Mouse (Mus musculus): ENCODE data around the gene A930009A15Rik. TPM values are rescaled to one million over a fixed set of nuclear protein-coding genes. Genes with fewer than 3 reads are reported as not detected.

The A930009A15Rik gene
- polyA plus RNA-seq, 1 experiment from 2014 or later = 1.6 TPM

DNA sequence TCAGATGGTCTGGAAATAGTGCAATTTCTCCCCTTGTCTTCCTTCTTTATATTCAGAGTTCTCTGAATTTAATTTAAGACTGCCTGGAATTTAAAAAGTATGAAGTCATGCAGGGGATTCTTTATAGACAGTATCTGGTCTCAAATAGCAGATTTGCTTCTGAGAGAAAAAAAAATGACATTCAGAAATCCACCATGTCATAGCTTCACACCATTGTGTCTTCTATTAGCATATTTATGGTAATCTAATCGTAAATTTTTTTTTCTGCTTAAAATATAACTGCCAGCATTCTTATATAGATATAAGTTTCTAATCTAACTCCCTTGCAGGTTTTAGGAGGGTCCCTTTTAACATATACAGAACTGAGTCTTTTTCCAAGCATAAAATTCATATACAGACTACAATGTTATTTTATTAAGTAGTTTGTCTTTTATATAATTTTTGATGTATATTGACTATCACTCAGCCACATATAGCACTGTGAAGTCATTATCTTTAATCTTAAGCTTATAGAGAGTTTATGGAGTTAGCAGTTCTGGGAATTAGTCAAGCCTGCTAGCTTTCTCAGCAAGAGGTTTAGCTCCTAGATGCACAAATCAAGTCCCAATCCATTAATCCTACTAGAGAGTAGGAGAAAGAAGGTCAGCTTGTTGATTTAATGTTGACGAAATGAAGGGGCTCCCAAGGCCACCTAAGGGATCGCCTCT, 2.1 kb downstream of the A930009A15Rik start:
- no peaks in the 10 kb centered on the region for H3K9me3 ChIP-seq (ENCODE audit: control insufficient read depth, low read length)
- no peaks in the 10 kb centered on the region; the same call in 1 of the 2 replicates for H3K4me1 ChIP-seq (ENCODE audit: control insufficient read depth, insufficient read depth, low read depth, low read length)
- H3K4me3 ChIP-seq (ENCODE audit: low read length) = no peak overlapping the region
- no peaks in the 10 kb centered on the region for H3K27me3 ChIP-seq (replicated peaks; ENCODE audit: control insufficient read depth, insufficient read depth, low read length)
- peak overlapping the region; percentile 3 for H3K4me2 ChIP-seq (ENCODE audit: low read length)
- no peak overlapping the region for H3K9ac ChIP-seq (ENCODE audit: low read depth, low read length)
- 0 out of 2 replicates have a peak overlapping the region, but pooled peaks have one; percentile 34 for H3K27ac ChIP-seq (ENCODE audit: low read depth, low read length)
- no peak for ATAC-seq
- no peaks in the 10 kb centered on the region for H3K36me3 ChIP-seq (ENCODE audit: control insufficient read depth, insufficient read depth, low read length)
- WGBS = 24% methylated on average over 3 of the region's 3 CpGs

DNA sequence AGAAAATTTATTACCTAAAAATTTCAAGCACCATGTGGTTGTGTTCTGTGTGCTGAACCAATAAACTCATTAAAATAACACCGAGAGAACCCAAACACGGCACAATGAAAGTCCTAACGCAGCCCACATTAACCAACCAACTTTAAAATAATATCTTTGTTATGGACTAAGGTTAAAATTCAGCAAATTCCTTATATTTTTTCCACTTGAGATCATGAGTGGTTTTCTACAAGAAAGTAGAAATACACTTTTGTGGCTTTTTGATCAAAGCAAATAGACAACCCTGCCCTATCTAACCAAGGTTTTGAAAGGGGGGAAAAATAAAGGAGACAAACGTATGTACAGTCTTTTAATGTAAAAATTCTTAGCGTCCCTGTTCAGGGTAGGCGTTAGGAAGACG, 9.3 kb downstream of the A930009A15Rik start:
- ATAC-seq = no peak
- WGBS = 55% methylated on average over 7 of the region's 7 CpGs
- Histone ChIP-seq H3K36me3 (ENCODE audit: control insufficient read depth, insufficient read depth, low read length) (no peaks in the 10 kb centered on the region), H3K4me3 (ENCODE audit: low read length) (no peak overlapping the region), H3K4me2 (ENCODE audit: low read length) (no peak overlapping the region), H3K4me1 (ENCODE audit: control insufficient read depth, insufficient read depth, low read depth, low read length) (peaks cover 3% of the 10 kb centered on the region; the same call in 1 of the 2 replicates), H3K27ac (ENCODE audit: low read depth, low read length) (no peak overlapping the region), H3K9me3 (ENCODE audit: control insufficient read depth, low read length) (no peaks in the 10 kb centered on the region), H3K27me3 (replicated peaks; ENCODE audit: control insufficient read depth, insufficient read depth, low read length) (no peaks in the 10 kb centered on the region), H3K9ac (ENCODE audit: low read depth, low read length) (no peak overlapping the region)

DNA sequence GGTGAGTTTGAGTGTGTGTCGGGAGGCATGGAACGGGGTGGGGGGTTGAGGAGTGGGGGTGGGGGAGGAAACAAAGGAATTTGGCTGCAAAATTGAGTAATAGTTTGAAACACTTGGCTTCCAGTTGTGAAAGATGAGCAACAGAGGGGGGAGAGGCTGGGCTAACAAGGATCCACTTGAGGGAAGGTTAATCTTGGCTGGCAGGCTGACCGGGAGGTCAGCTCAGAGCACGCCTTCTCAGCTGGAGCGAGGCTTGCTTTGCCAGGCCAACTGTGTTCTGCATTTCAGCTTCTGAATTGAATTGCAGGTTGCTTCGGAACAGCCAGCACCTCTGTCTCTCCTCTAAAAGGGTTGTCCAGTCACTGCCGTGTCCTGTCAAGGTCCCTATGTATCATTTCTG, 9.7 kb downstream of the A930009A15Rik start:
- ATAC-seq = 0 out of 2 replicates have a peak, but pooled peaks have one; percentile 30
- Histone ChIP-seq H3K4me3 (ENCODE audit: low read length) (no peak overlapping the region), H3K4me1 (ENCODE audit: control insufficient read depth, insufficient read depth, low read depth, low read length) (peaks cover 3% of the 10 kb centered on the region; the same call in 1 of the 2 replicates), H3K9me3 (ENCODE audit: control insufficient read depth, low read length) (no peaks in the 10 kb centered on the region), H3K36me3 (ENCODE audit: control insufficient read depth, insufficient read depth, low read length) (no peaks in the 10 kb centered on the region), H3K9ac (ENCODE audit: low read depth, low read length) (no peak overlapping the region), H3K27ac (ENCODE audit: low read depth, low read length) (no peak overlapping the region), H3K27me3 (replicated peaks; ENCODE audit: control insufficient read depth, insufficient read depth, low read length) (0 out of 2 replicates have a peak, but pooled peaks cover under 1% of the 10 kb centered on the region), H3K4me2 (ENCODE audit: low read length) (no peak overlapping the region; the same call in 1 of the 2 replicates)
- 12% methylated on average over 7 of the region's 7 CpGs for WGBS

DNA sequence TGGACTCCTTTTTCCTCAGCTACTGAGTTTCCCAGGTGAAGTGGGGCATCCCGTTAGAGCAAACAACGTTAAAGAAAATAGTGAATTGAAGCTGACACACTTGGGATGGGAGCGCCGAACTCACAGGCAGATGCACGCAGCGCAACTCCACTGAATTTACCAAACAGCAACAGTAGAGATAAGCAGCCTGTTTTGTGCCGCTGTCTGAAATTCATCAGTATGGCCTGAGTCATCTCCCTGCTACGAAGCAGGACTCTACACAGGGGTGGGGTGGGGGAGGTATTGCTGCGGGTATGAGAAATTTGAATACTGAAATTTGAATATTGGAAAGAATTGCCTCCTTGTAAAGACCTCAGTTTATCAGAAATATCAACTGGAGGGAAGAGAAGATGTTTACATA, 12.2 kb downstream of the A930009A15Rik start:
- no peak overlapping the region for H3K4me2 ChIP-seq (ENCODE audit: low read length)
- H3K4me1 ChIP-seq (ENCODE audit: control insufficient read depth, insufficient read depth, low read depth, low read length) = peaks cover 18% of the 10 kb centered on the region
- WGBS = 77% methylated on average over 9 of the region's 9 CpGs
- no peak overlapping the region for H3K9ac ChIP-seq (ENCODE audit: low read depth, low read length)
- no peak for ATAC-seq
- H3K36me3 ChIP-seq (ENCODE audit: control insufficient read depth, insufficient read depth, low read length) = no peaks in the 10 kb centered on the region
- H3K4me3 ChIP-seq (ENCODE audit: low read length) = no peak overlapping the region
- H3K9me3 ChIP-seq (ENCODE audit: control insufficient read depth, low read length) = no peaks in the 10 kb centered on the region
- 0 out of 2 replicates have a peak, but pooled peaks cover 3% of the 10 kb centered on the region for H3K27me3 ChIP-seq (replicated peaks; ENCODE audit: control insufficient read depth, insufficient read depth, low read length)
- H3K27ac ChIP-seq (ENCODE audit: low read depth, low read length) = no peak overlapping the region

DNA sequence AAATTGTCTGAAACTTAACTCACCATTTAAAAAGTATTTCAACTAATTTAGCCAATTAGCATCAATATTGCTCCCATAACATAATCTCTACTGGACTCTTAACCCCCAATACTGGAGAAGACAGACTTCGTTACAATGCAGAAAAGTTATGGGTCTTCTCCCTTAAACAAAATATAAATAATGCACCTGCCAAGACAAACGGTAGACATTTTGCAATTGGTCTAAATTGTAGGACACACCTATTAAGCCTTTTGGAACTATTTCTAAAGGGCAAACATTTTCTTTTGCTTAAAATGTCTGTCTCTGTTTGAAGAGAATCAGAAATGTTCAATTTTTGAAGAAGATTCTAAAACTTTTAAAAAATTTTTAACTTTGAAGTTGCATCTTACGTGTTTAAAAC, 13.3 kb downstream of the A930009A15Rik start:
- no peak overlapping the region for H3K4me3 ChIP-seq (ENCODE audit: low read length)

DNA sequence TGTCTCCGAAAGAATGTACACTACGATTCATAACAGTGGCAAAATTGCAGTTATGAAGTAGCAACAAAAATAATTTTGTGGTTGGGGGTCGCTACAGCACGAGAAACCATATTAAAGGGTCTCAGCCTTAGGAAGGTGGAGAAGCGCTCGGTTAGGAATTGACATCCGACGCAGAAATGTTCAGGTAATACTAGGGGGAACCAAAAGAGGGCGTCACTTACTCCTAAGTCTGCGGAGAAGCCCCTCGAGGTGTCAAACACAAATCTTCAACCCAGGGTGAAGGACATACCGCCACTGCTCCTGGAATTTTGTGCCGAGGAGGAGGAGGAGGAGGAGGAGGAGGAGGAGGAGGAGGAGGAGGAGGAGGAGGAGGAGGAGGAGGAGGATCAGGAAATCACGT, 14.9 kb downstream of the A930009A15Rik start:
- Histone ChIP-seq H3K36me3 (ENCODE audit: control insufficient read depth, insufficient read depth, low read length) (no peaks in the 10 kb centered on the region), H3K27ac (ENCODE audit: low read depth, low read length) (no peak overlapping the region), H3K4me1 (ENCODE audit: control insufficient read depth, insufficient read depth, low read depth, low read length) (peaks cover 24% of the 10 kb centered on the region), H3K4me2 (ENCODE audit: low read length) (peak overlapping the region; percentile 99), H3K9ac (ENCODE audit: low read depth, low read length) (no peak overlapping the region), H3K9me3 (ENCODE audit: control insufficient read depth, low read length) (no peaks in the 10 kb centered on the region), H3K27me3 (replicated peaks; ENCODE audit: control insufficient read depth, insufficient read depth, low read length) (peaks cover 3% of the 10 kb centered on the region; the same call in 1 of the 2 replicates), H3K4me3 (ENCODE audit: low read length) (no peak overlapping the region)
- 20% methylated on average over 14 of the region's 14 CpGs for WGBS
- ATAC-seq = no peak

More for the DNA sequence above, 13.3 kb downstream of the A930009A15Rik start:
- H3K4me1 ChIP-seq (ENCODE audit: control insufficient read depth, insufficient read depth, low read depth, low read length) = peaks cover 24% of the 10 kb centered on the region
- H3K27ac ChIP-seq (ENCODE audit: low read depth, low read length) = no peak overlapping the region
- H3K36me3 ChIP-seq (ENCODE audit: control insufficient read depth, insufficient read depth, low read length) = no peaks in the 10 kb centered on the region
- ATAC-seq = no peak
- H3K27me3 ChIP-seq (replicated peaks; ENCODE audit: control insufficient read depth, insufficient read depth, low read length) = 0 out of 2 replicates have a peak, but pooled peaks cover 3% of the 10 kb centered on the region
- WGBS = 86% methylated on average over 3 of the region's 3 CpGs
- no peak overlapping the region for H3K9ac ChIP-seq (ENCODE audit: low read depth, low read length)
- no peaks in the 10 kb centered on the region for H3K9me3 ChIP-seq (ENCODE audit: control insufficient read depth, low read length)
- H3K4me2 ChIP-seq (ENCODE audit: low read length) = no peak overlapping the region

DNA sequence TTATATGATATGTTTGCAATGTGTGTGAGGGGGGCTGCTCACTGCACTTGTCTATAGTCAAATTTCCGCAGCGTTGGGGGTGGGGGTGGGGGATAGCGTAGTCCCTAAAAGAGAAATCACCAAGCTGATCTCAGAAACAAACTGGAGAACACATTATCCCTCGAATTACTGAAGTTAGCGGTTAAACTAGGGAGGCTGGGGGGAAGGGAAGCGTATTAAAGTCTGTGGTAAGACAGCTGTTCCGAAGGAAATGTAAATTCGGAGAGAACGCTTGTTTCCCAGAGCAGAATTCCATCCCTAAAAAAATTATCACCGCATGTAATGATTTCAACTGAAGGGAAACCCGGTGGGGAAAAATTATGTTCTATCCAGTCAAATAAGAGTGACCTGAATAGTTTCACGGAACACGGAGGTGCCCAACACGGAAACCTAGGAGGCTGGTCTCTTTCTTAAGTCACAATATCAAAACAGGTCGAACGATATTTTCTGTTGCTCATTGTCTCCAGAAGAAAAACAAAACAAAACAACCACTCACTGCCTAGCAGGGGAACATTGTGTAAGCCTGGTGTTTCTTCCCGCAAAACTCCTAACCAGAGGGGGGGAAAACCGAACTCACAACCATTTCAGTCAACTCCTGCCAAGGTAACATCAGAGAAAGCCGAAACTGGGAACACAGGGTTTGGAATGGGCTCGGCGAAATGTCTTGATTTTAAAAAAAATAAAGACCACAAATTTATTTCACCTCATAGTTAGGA, 15.9 kb downstream of the A930009A15Rik start:
- peak overlapping the region; percentile 74 for H3K4me3 ChIP-seq (ENCODE audit: low read length)
- no peak overlapping the region for H3K9ac ChIP-seq (ENCODE audit: low read depth, low read length)
- peaks cover 23% of the 10 kb centered on the region for H3K4me1 ChIP-seq (ENCODE audit: control insufficient read depth, insufficient read depth, low read depth, low read length)
- under 1% methylated on average over 21 of the region's 21 CpGs for WGBS
- peaks cover 3% of the 10 kb centered on the region; the same call in 1 of the 2 replicates for H3K27me3 ChIP-seq (replicated peaks; ENCODE audit: control insufficient read depth, insufficient read depth, low read length)
- H3K9me3 ChIP-seq (ENCODE audit: control insufficient read depth, low read length) = no peaks in the 10 kb centered on the region
- peak overlapping the region; percentile 99 for H3K4me2 ChIP-seq (ENCODE audit: low read length)
- no peak for ATAC-seq
- no peak overlapping the region for H3K27ac ChIP-seq (ENCODE audit: low read depth, low read length)
- H3K36me3 ChIP-seq (ENCODE audit: control insufficient read depth, insufficient read depth, low read length) = no peaks in the 10 kb centered on the region

- peak overlapping the region; percentile 73 for H3K9ac ChIP-seq (ENCODE audit: low read depth, low read length)
- peak overlapping the region; percentile 74 for H3K4me3 ChIP-seq (ENCODE audit: low read length)
- H3K4me2 ChIP-seq (ENCODE audit: low read length) = peak overlapping the region; percentile 99
- ATAC-seq = peak; percentile 79
- H3K27me3 ChIP-seq (replicated peaks; ENCODE audit: control insufficient read depth, insufficient read depth, low read length) = peaks cover 3% of the 10 kb centered on the region; the same call in 1 of the 2 replicates
- no peak overlapping the region for H3K27ac ChIP-seq (ENCODE audit: low read depth, low read length)
- under 1% methylated on average over 38 of the region's 41 CpGs for WGBS
- H3K4me1 ChIP-seq (ENCODE audit: control insufficient read depth, insufficient read depth, low read depth, low read length) = peaks cover 23% of the 10 kb centered on the region
- no peaks in the 10 kb centered on the region for H3K9me3 ChIP-seq (ENCODE audit: control insufficient read depth, low read length)
- no peaks in the 10 kb centered on the region for H3K36me3 ChIP-seq (ENCODE audit: control insufficient read depth, insufficient read depth, low read length)
Measured at GRCm38 (mm10) chr10:115586246-115587231, 16.8 kb downstream of the A930009A15Rik start.
